Mouse (Mus musculus) bone marrow macrophage, adult 2 months (primary cell): Measurements from ENCODE around the gene Gm49369.

ENCODE experiments used
- CTCF ChIP-seq: IDR thresholded peaks from 2 replicates; pipeline ENCODE4 v1.5.1; 2012; ENCODE audit warnings: low read depth, mild to moderate bottlenecking, low read length, moderate library complexity
- POLR2A ChIP-seq: IDR thresholded peaks from 2 replicates; pipeline ENCODE4 v1.6.1; 2012; ENCODE audit warnings: mild to moderate bottlenecking, low read depth, low read length, borderline replicate concordance

- TF ChIP-seq CTCF (no peak), POLR2A (no peak)
Observed at GRCm38 (mm10) chr7:142375261-142375724, 7.2 kb downstream of the Gm49369 start.
